Mouse (Mus musculus) heart, postnatal 36 days (tissue): ENCODE data around the gene Vipas39. TPM values are rescaled to one million over a fixed set of nuclear protein-coding genes. Genes with fewer than 3 reads are reported as not detected.
"Not testable (repeated sequence)": the region's sequence is repeated elsewhere in the genome, so short reads cannot be mapped to it uniquely, and the experiment has no call there.

Experiments used
- DNase-seq, 2 experiments: peaks; one replicate each; pipeline ENCODE4 v3.0.0; 2021 to 2022
- intact Hi-C: fragments of 180-260 bp; cut with DNase I; formaldehyde crosslinking; loops from one replicate; pipeline ENCODE4 v1.15.1; 2025
- total RNA-seq, 2 experiments: library from RNA; stranded (reverse); gene quantifications; 2 replicates each; pipeline ENCODE4 v1.2.3; 2021

The Vipas39 gene
- total RNA-seq, 2 experiments from 2014 or later: 21.2 to 24.5 TPM

DNA sequence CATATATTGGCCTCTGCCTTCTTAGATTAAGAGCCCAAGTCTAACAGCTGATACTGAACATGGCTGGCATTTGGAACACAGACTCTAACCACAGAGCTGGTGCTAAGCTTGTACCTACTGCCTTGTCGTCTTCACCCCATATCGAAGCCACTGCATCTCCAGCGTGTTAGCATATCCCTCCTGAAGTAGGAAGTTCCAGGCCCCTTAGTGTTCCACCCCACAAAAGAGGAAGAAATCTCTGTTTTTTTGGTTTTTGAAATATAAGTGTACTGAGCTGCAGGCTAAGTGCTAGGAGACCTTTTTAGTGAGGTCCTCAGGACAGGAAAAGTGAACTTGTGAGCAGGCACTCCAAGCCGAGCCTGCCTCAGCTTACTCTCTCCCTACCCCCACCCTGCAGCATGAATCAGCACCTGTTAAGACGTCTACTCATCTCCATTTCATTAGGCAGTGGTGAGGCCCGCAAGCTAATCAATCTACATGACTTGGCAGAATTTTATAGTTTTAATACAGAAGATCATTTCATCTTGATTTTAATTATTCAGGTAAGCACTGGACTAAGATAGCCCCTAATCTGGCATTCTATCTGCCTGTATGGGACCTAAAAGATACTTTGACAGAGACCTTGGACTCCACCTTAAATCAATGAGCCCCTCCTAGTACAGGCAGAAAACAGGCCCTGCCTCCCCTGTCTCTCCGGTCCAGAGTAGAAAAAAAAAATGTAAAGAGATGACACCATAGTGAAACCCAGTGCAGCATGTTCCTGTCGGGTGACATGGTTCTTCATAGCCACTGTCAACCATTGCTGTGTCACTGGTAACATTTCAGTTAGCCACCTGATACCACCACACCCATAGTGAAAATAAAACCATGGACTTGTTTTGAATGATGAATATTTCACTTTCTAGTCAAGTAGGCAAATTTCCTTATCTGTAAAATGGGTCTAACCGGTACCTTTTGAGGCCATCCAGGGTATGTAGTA, 9.1 kb upstream of the Vipas39 start:
- intact Hi-C loops: no loop called here
- DNase-seq: no peak

DNA sequence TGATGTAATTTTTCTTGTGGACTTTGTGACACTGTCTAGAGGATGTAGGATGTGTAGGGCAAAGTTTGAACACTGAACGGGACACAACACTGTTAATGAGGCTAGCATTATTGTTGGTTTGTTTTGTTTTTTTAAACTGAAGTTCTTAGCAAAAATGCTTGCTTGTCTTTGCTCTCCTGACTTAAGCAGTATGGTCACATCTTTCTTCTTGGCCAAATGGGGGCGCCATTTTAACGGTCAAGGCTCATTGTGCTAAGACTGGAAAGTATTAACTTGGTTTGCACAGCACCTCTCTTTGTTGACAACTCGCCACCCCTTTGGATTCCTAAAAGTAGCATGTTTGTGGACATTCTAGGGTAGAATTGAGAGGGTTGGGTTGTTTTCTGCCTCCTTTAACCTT, 1.6 kb upstream of the Vipas39 start:
- intact Hi-C loops: loop anchor here (2.0 to 5.0 kb wide), 2 partner anchors 121 to 150 kb away; partner anchors contain the start of genes Gstz1 and Pomt2
- DNase-seq: peak in 1 of 2 experiments; percentile 26

DNA sequence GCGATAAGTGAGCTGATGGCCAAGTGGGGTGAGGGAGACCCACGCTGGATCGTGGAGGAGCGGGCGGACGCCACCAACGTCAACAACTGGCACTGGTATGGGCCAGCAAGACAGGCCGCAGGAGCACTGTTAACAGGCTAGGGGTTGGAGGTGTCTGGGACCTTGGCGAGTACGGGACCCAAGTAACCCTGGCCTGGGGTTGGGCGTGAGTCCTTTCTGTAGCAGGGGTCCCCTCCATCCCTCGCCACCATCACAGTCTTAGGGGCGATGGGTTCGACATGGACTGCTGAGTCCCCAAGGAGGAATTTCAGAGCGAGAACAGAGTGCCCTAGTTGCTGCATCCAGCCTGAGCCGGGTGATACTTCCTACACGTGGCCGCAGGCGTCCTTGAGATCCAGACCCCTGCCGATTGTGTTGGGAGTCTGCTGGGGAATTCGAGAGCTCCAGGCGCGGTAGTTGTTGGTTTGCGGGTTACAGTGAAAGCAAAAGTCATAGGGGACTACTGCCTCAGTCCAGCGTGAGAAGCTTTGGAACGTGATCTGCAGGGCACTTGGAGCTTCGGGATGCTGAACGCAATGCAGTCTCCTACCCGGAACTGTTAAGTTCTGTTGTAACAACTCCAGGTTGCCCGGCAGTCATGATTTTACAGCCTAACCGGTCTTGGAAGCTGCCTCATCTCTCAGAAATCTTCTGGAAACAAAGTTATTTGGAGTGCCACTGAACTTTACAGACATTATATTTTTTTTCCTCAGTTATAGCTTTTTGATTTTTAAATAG, 959 bp upstream of the Vipas39 start:
- intact Hi-C loops: loop anchor here (5.0 kb wide), 1 partner anchor 150 kb away; no protein-coding TSS in a partner anchor
- DNase-seq: no peak

DNA sequence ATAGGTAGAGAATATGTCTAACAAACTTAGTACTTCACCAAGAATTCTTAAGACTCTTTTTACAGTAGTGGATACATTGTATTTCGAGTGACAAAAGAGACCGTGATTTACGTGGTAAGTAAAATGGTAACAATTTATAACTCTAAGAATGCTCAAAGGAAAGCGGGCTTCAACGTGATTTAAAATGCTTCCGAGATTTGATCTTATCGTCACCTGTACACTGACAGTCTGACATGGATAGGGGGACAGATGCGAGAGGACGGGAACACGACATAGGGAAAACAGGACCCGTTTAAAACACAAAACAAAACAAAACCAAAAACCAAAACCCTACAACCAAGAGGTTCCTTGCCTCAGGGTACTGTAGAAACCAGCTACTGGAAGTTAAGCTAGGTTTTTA, 612 bp downstream of the Vipas39 start:
- intact Hi-C loops: loop anchor here (5.0 kb wide), 1 partner anchor 152 kb away; no protein-coding TSS in a partner anchor
- no peak for DNase-seq

DNA sequence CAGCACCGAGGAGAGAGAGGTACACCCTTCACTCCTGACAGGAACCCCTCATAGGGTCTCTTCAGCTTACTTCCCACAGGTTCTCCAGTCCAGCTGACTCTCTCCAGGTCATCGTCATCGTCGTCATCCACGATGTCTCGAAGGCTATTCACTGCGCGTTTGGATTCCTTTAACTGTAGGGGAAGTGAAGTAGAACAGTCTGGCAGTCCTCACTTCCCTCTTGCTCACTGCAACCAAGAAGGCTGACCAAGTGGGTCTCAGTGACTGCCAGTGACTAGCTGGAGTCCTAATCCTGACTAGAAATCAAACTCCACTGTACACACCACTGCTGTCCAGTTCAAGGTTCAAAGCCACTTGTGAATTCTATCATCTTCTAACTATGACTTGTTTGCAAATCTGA, 5.5 kb downstream of the Vipas39 start:
- no peak for DNase-seq
- intact Hi-C loops: no loop called here

DNA sequence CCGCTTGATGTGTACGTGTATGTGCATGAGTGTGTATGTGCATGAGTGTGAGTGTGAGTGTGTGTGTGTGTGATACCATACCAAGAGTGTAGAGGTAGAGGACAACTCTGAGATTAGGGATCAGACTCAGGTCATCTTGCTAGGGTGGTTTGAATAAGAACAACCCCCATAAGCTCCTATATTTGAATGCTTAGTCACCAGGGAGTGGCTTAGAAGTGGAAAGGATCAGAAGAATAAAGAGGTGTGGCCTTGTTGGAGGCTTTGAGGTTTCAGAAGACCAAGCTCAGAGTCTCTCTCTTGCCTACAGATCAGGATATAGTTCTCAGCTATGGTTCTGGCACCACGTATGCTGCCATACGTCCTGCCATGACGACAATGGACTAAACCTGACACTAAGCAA, 9.4 kb downstream of the Vipas39 start:
- no peak for DNase-seq
- intact Hi-C loops: no loop called here

DNA sequence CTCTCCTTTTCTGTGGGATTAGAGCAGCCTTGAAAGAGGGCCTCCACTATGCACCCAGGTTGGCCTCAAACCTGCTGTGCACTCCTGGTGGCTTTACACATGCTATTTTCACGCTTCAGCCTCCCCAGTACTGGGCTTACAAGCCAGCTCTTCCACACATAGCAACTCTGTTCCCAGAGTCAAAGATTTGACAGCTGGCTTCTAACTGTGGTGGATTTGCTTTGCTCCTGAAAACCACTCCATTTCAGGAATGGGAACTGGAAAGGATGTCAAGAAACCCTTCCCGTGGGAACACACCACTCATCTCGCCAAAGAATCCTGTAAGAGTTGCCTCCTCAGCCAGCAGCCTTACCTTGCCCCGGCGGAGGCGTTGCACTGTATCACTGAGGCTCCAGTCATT, 12.2 kb downstream of the Vipas39 start:
- intact Hi-C loops: no loop called here
- no peak for DNase-seq

DNA sequence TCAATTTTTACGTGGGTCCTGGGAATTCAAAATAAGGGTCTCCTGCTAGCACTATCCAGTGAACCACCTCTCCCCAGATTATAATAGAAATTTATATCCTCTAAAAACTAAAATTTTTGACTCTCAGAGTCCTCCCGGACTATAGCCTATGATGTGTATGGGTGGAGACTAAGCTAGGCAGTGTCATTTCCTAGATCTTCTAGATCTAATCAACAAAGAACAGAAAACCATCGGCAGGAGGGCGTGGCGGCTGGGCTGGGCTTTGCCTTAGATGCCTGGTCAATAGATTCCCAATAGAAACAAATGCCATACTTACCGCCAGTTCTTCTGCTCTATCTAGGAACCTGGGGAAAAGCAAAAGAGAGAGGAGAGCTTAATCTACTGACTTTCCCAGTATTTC, 15.9 kb downstream of the Vipas39 start:
- no peak for DNase-seq
- intact Hi-C loops: no loop called here

DNA sequence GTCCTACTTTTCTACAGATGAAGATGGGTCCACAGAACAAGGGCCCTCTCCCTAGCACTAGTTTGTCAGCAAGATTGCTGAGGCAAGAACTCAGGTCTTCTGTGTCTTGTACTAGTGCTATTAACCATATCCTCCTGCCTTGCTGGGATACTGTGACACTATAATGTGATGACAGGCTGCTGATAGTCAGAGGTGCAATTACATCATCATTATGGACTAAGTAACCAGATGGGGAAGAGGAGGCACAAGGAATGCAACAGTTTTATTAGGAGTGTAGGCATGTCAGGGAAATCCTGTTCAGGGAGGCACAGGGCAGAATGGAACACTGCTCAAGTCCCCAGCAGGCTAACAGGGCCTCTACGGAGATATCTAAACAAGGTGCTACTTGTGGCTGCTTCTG, 27.4 kb downstream of the Vipas39 start, which contains the start of gene Noxred1:
Gene Noxred1, minus strand, starts transcription at position 101 of the 400 bp plus-strand sequence.
- intact Hi-C loops: no loop called here
- no peak for DNase-seq

DNA sequence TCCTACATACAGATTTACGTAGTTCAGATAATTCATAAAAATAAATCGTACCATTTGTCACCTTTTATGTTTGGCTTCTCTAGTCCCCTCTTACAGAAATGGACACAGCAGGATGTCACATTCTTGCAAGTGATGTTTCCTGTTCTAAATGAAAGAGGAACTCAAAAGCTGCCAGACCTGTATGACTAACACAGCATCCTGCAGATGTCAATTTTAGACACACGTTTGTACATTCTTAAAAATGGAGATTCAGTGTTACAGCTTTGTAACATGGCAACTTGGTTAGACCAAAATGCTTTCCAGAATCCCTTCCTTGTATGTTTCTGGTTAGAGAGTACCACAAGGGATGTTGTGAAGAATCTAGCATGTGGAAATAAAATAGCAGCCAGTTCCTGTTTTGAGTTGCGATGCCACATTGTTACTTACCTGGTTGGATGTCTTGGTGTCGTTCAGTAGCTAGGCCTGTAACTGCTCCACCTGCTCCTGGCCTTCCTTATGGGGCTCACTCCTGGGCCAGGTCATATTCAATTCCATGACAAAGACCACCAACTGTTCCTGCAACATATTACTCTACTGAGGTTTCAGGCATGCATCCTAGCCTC, 29.1 kb downstream of the Vipas39 start:
- intact Hi-C loops: no loop called here
- DNase-seq: no peak

DNA sequence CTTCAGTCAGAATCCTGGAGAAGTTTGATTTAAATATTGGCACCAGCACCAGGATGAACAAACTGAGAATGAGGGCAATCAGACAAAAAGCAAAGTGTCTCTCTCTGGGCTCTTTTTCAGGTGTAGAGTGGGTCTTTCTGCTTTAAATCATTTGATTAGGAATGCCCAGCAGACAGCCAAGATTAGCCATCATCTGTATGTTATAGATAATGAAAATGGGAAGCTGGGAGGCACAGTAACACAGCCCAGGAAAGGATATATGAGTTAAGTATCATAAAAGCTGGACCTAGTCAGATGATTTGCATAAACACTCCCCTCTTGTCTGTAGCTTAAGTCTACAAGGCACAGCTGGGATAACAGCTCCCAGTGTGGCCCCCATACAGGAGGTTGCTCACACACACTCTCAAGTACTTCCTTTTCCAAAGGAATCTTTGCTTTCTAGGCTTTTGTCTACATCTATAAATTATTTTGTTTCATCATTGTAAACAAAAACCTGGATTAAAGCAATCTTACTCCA, 35.6 kb downstream of the Vipas39 start:
- DNase-seq: no peak
- intact Hi-C loops: no loop called here

DNA sequence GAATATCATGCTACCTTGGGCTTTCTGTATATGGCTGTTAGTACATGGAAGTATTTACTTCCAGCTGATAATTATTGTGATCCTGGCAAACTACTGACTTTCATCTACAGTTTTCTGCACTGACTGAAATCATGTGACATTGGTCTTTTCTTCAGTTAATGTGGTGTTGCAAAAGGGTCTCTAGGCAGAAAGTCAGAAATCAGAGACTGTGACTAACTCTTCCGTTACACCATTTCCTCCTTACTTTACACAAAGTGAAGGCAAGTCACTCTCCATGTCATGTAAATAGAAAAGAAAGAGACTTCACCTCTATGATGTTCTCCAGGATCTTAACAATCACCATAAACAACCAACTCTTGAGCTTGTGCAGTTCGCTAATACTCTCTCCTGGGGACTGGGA, 36.4 kb downstream of the Vipas39 start:
- DNase-seq: no peak
- intact Hi-C loops: no loop called here

DNA sequence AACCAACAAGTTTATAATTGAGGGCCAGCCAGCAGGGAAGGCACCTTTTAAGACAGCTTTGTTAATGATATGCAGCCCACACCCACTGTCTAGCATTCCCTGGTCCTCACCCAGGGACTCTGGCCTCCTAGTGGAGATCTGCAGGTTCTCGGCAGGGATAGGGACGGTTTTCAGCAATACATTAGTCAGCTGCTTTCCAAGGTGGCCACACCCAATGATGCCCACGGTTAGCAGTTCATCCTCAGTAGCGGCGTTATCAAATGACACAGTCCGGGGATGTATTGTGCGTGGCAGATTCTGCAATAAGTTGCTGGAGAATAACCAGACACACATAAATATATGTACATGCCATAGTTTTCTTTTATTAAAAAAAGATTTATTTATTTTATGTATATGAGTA, 39.3 kb downstream of the Vipas39 start:
- no peak for DNase-seq
- intact Hi-C loops: no loop called here

DNA sequence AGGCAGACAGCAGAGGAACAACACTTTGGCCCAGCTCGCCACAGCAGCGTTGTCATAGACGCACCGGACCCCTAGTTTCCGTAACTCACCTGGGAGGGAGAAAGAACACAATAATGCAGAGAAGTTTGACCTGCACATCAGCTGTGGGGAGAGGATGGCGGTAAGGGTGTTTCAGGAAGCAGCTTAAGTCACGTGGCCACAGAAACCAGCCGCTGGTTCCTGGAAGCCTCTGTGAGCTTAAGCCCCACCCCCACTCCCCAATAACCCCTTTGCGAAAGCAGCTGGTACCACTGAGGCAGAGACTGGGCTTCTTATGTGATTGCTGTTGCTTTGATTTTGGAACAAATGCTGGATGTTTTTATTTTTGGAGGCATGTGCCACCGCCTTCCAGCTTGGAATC, 41.1 kb downstream of the Vipas39 start:
- no peak for DNase-seq
- intact Hi-C loops: no loop called here

DNA sequence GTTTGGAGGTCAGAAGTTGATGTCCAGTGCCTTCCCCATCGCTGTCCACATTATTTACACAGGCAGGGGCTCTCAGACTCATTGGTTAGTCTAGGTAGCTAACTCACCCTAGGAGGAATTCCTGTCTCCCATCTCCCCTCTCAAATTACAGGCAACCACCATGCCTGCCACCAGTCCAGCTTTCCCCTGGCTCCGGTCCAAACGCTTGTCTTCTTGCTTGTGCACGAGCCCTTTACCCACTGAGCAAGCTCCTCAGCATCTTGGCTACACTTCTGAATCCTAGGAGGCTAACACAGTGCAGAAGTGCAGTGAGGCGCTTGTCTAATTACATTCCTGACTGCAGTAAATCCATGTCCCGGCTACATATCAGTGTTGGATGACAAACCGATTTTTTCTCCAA, 46.7 kb downstream of the Vipas39 start:
- intact Hi-C loops: no loop called here
- DNase-seq: no peak

DNA sequence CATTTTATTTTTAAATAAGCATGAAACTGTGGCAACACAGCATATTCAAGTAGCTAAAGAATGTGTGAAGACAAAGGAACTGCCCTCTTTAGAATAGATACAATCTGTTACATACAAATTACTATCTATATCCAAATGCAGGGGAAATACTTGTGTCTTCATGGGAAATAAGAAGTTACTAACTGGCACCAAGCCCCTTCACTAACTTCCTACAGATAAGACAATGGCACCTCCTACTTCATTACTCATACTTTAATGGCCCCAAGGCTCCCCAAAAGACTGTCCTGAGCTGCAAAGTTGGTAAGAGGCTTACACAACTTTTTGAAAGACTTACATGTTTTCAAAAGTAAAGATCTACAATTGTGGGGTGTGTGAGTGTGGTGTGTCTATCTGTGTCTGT, 48.5 kb downstream of the Vipas39 start:
- intact Hi-C loops: no loop called here
- DNase-seq: no peak

DNA sequence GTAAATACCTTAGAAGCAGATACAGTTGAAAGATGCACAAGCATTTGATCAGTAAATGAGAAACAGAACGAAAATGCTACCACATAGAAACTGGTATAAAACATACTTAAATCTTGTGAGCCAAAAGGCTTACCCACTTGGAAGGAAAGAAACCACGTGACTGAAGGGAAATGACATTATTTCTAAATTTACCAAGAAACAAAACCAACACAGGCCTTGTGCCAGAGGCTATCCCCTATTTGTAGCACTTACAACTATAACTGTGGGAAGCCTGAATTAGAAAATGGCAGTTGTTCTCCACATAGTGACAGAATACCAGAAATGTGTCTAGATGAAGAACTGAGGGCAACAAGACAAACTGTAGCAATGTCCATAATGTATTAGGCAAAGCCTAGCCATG, 50.0 kb downstream of the Vipas39 start:
- no peak for DNase-seq
- intact Hi-C loops: no loop called here

DNA sequence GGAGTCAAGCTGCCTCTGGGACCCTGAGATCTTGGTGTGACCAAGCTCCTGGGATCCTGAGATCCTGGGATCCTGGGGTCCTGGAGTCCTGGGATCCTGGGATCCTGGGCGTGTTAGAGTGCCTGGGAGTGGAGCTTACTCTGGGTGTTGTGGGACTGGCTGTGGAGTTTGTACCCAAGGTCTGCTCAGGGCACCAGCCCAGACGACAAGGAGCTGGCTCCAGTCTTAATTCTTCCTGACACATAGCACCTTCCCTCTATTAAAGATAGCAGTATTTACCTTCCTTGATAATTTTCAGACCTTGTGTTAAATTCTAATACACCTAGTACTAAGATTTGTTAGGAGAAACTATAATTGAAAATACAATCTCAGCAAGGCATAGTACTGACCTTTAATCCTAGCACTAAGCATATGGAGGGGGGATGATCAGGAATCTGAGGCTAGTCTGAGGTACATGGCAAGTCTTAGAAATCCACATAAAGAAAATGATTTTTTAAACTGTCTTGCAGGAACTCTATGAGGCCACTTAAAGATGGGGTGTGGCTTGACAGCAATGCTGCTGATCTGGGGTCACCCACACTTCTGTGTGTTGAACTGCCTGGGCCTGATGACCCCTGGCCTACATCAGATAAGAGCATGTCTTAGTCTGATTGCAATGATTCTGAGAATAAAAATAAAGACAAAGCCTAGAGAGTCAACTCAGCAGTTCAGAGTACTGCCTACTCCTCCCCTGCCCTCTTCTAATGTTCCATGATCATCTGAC, 53.0 kb downstream of the Vipas39 start:
- DNase-seq: no peak
- intact Hi-C loops: no loop called here

DNA sequence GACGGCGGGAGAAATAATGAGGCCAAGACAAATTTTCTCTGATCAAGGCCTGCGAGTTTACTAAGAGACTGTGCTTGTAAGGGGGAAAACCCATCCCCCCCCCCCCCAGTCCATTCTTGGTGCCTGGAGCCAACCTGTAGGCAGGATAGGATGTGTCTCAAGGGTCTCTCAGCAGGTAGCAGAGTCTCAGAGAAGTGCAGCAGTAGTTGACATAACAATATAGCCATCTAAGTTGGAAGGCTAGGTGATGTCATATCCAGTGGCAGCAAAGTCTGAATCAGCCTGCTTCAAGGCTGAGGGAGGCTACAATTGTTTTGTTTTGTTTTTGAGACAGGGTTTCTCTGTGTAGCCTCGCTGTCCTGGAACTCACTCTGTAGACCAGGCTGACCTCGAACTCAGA, 60.3 kb downstream of the Vipas39 start:
- intact Hi-C loops, DNase-seq: not testable (repeated sequence)

DNA sequence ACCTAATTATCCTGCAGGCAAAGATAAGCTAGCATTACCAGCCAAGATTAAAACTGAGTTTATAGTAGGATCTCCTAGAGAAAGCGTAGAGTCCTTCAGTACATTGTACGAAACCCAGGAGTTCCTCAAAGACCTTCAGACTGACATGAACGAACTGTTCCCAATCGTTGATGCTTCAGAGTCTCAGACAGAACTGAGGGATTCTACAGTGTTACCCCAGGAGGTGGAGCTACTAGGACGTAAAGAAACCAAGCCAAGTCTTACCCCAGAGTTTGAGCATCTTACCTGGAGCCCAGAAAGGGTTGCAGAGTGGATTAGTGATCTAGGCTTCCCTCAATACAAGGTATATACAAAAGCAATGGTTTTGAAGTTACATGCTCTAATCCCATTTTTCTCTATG, 64.4 kb downstream of the Vipas39 start:
- no peak for DNase-seq
- intact Hi-C loops: loop anchor here (2.0 kb wide), 1 partner anchor 53 kb away; no protein-coding TSS in a partner anchor
